Mouse (Mus musculus) liver, postnatal 0 days (tissue): ENCODE measurements at regions not wholly inside any gene's neighbourhood (a gene's known extent, or its start where the extent isn't known, plus 50 kb on each side); places are given as distances from the start of the nearest gene placed in this dataset.

Experiments used
- ATAC-seq: fragments of 200-750 bp; cut with Nextera tagmentation; 2 replicates; pipeline ENCODE4 v1.8.0; 2017; ENCODE audit warnings: mild to moderate bottlenecking, moderate library complexity
- DNase-seq: peaks from one replicate; pipeline ENCODE4 v3.0.0-alpha.2; 2016
- H3K27ac ChIP-seq: fragments of 300-500 bp; sonication (generic); 2 replicates; pipeline ENCODE4 v1.5.1; 2014; ENCODE audit warnings: antibody characterized with exemption, moderate library complexity, mild to moderate bottlenecking, low read depth
- H3K27me3 ChIP-seq: fragments of 300-500 bp; sonication (generic); 2 replicates; pipeline ENCODE4 v1.6.1; 2014; ENCODE audit warnings: low read length, control low read depth, mixed read lengths; ENCODE audit not compliant: insufficient read depth
- H3K36me3 ChIP-seq: fragments of 300-500 bp; sonication (generic); replicated peaks from 2 replicates; pipeline ENCODE4 v1.6.1; 2014; ENCODE audit warnings: mild to moderate bottlenecking, control low read depth, low read length, moderate library complexity, mixed read lengths; ENCODE audit not compliant: insufficient read depth
- H3K4me1 ChIP-seq: fragments of 300-500 bp; sonication (generic); 2 replicates; pipeline ENCODE4 v1.6.1; 2014; ENCODE audit warnings: antibody characterized with exemption, mild to moderate bottlenecking, control low read depth; ENCODE audit not compliant: insufficient read depth
- H3K4me2 ChIP-seq: fragments of 300-500 bp; sonication (generic); 2 replicates; pipeline ENCODE4 v1.6.1; 2014; ENCODE audit warnings: low read depth, mild to moderate bottlenecking, low read length, moderate library complexity, mixed read lengths
- H3K4me3 ChIP-seq: fragments of 300-500 bp; sonication (generic); 2 replicates; pipeline ENCODE4 v1.5.1; 2014; ENCODE audit warnings: low read depth, low read length
- H3K9ac ChIP-seq: fragments of 300-500 bp; sonication (generic); replicated peaks from 2 replicates; pipeline ENCODE4 v1.6.1; 2014; ENCODE audit warnings: mild to moderate bottlenecking, moderate library complexity
- H3K9me3 ChIP-seq: fragments of 300-500 bp; sonication (generic); 2 replicates; pipeline ENCODE4 v1.6.1; 2016; ENCODE audit warnings: mild to moderate bottlenecking, control low read depth, low read length, mixed read lengths
- CTCF ChIP-seq: sonication (generic); IDR thresholded peaks from 2 replicates; pipeline ENCODE4 v1.5.1; 2016; ENCODE audit warnings: antibody characterized with exemption, low read depth
- EP300 ChIP-seq: IDR thresholded peaks from 2 replicates; pipeline ENCODE4 v1.6.1; 2016; ENCODE audit warnings: antibody characterized with exemption, low read depth, mild to moderate bottlenecking
- WGBS: fragments of 180-500 bp; shearing (Covaris S2); extraction: QIAGEN DNeasy Blood & Tissue Kit; methylation state at CpG from one replicate; pipeline ENCODE4 v1.1.7; 2014; ENCODE audit not compliant: insufficient replicate concordance; 5-methylcytosine and 5-hydroxymethylcytosine counted together

DNA sequence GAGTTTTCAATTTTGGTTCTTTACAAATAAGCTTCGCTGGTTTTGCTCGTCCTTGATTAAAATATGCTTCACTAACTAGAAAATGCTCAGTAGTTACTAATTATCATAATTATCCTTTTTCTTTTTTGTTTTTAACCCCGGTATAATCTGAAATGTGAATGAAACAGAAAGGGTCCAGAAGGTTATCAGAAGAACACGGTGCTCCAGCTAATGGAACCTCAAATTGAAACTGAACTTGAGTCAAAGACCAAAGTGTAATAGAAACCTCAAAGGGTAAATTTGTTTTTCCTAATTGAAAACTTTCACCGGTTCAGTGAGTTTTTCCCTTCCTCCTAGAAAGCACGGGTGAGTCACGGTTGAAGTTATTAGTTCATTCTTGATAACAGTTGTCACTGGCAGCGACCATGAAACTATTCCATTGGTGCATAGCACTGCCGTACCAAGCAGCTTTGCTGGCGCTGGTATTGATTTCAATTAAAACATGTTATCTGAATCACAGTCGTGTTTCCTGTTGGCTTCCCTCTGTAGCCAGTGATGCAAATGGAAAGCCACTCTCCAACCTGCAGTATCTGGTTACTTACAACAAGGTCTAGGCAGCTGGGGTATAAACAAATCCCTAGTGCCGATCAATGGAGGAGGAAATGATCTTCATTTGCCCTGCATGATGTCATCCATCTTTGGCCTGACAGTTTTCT lies 203.7 kb downstream of the Csl start:
- peak; percentile 57 for ATAC-seq
- whole genome bisulfite sequencing, result 65% methylated on average over 12 of the region's 12 CpGs
- Histone ChIP-seq H3K27ac (peak overlapping the region; percentile 39; the same call in 1 of the 2 replicates), H3K4me2 (no peak overlapping the region), H3K9me3 (no peaks in the 10 kb centered on the region), H3K36me3 (no peaks in the 10 kb centered on the region), H3K9ac (no peak overlapping the region), H3K4me3 (no peak overlapping the region), H3K27me3 (no peaks in the 10 kb centered on the region), H3K4me1 (no peaks in the 10 kb centered on the region)
- no peak for DNase-seq
- no peak for TF ChIP-seq CTCF
- no peak for TF ChIP-seq EP300

DNA sequence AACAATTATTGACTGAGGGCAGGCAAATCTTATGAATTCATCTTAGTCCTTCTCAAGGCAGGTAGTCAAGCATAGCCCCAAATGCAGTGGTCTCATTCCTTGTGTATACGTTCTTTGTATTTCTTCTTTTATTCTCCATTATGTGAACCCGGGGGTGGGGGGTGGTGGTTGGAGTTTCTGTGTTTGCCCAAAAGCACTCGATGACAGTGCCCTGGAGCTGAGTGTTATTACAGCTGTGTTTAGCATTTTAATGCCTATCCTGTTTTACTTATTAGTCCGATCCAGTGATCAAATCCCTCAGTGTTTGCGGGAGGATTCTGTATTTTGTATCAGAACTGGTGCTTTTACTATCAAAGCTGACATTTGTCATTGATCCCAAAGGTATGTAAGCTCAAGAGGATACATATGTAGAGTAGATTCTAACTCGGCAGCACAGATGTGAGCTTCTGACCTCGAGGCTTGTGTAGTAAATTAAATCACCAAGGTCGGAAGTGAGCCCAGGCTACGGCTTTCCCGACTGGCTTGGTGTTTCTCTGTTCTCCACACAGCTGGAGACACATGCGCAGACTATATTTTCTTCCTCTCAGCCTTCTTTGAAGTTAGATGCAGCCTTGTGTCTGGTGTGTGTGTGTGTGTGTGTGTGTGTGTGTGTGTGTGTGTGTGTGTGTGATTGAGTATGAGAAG lies 203.0 kb downstream of the Csl start:
- WGBS, result 75% methylated on average over 11 of the region's 11 CpGs
- Histone ChIP-seq H3K27ac (no peak overlapping the region), H3K9ac (no peak overlapping the region), H3K9me3 (no peaks in the 10 kb centered on the region), H3K36me3 (no peaks in the 10 kb centered on the region), H3K4me1 (no peaks in the 10 kb centered on the region), H3K27me3 (no peaks in the 10 kb centered on the region), H3K4me2 (no peak overlapping the region), H3K4me3 (no peak overlapping the region)
- DNase-seq (no peak), ATAC-seq (no peak)
- TF ChIP-seq CTCF, result no peak
- TF ChIP-seq EP300, result no peak

DNA sequence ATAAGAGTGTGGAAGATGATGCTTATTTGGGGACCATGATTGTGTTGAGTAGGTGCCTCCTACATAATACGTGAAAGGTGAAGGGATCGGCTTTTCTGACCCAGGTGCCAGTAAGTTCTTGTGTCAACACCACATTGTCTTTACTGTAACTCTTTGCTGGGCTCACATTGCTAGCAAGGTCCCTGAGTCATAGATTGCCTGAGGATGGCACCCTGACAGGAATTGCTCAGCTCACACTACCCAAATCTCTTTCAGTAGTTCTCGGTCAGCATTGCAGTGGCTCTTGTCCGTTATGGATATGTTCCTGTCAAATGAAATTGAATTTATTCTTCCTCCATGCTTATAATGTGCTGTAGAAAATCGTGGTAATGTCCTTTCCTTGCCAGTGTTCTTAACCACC lies 200.8 kb downstream of the Csl start:
- Histone ChIP-seq H3K4me3 (no peak overlapping the region), H3K27ac (no peak overlapping the region), H3K4me2 (no peak overlapping the region), H3K9ac (no peak overlapping the region), H3K27me3 (no peaks in the 10 kb centered on the region), H3K9me3 (no peaks in the 10 kb centered on the region), H3K36me3 (no peaks in the 10 kb centered on the region), H3K4me1 (no peaks in the 10 kb centered on the region)
- WGBS, result 79% methylated on average over 5 of the region's 5 CpGs
- ATAC-seq (no peak), DNase-seq (no peak)
- TF ChIP-seq CTCF (no peak), EP300 (no peak)

DNA sequence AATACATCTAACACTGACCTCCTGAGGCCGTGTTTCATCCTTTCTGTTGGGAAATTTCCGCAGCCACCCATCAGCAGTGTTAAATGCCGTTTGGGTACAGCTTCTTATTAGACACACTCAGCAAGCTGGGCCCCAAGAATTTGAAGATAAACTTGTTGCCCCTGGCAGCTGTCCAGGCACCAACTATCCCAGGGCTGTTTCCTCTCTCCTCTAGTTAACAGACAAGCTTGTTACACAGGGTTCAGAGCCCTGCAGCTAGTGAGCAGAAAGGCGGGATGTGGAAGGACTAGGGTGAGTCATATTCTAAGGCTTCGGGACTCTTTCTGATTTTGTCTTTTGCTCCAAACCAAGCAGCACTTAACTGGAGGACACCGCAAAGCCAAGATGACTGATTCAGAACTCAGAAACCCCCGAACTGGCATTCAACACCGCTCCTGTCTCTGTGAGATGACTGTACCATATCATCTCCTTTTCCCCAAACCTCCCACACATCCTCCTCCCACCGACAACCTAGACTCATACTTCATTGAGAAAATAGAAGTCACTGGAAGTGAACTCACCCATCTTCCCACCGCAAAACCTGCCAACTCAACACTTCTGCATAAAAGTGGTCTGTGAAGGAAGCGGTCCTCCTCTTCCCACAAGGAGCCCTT lies 198.2 kb downstream of the Csl start:
- Histone ChIP-seq H3K4me3 (no peak overlapping the region), H3K27me3 (no peaks in the 10 kb centered on the region), H3K9me3 (no peaks in the 10 kb centered on the region), H3K27ac (no peak overlapping the region), H3K4me2 (no peak overlapping the region), H3K36me3 (no peaks in the 10 kb centered on the region), H3K4me1 (no peaks in the 10 kb centered on the region), H3K9ac (no peak overlapping the region)
- 70% methylated on average over 11 of the region's 11 CpGs for WGBS
- TF ChIP-seq CTCF (no peak), EP300 (no peak)
- DNase-seq, result peak; percentile 22
- ATAC-seq, result no peak

DNA sequence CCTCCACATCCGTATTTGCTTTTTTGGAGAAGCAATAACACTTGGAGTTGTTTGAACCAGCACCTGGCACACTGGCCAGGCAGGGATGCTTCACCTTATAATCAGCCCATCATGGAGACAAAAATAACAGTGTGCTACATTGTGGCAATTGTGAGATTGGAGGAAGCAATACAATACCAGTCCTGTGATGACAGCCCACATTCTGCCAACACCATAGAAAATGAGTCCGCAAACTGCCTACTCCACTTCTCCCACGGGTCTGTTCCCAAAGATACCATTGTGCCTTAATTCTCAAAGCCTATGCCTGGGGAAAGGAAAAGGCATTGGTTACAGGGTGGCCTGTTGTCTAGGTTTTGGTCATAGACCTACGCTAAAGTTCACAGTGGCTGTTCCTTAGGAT lies 194.9 kb downstream of the Csl start:
- DNase-seq, result no peak

DNA sequence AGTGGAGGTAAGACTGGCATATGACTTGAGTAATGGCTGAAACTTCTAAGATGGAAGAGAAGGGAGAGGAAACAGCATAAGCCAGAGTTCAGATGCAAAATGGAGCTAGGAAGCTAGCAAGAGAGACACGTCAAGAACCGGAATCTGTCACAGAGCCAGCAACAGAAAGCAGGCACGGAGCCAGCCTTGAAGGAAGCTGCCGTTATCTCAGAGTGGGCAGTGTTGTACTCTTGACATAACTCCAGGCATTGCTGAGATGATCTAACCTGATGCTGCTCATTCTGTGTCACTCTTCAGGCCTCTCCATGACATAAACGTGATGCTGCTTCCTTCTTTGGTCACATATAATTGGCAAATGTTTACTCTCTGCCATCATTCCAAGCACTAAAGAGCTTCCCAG lies 191.0 kb downstream of the Csl start:
- no peaks in the 10 kb centered on the region for H3K36me3 ChIP-seq
- no peaks in the 10 kb centered on the region for H3K4me1 ChIP-seq
- no peak overlapping the region for H3K4me2 ChIP-seq
- H3K9ac ChIP-seq, result no peak overlapping the region
- no peaks in the 10 kb centered on the region for H3K27me3 ChIP-seq
- no peak overlapping the region for H3K4me3 ChIP-seq
- WGBS, result 69% methylated on average over 5 of the region's 5 CpGs
- no peak overlapping the region for H3K27ac ChIP-seq
- DNase-seq, result no peak
- H3K9me3 ChIP-seq, result no peaks in the 10 kb centered on the region
- no peak for ATAC-seq
- TF ChIP-seq EP300 (no peak), CTCF (no peak)

More for the DNA sequence above, 194.9 kb downstream of the Csl start:
- ATAC-seq, result no peak
- WGBS, result 80% methylated on average over 4 of the region's 4 CpGs
- no peaks in the 10 kb centered on the region for H3K9me3 ChIP-seq
- H3K4me3 ChIP-seq, result no peak overlapping the region
- H3K4me1 ChIP-seq, result no peaks in the 10 kb centered on the region
- H3K27me3 ChIP-seq, result no peaks in the 10 kb centered on the region
- no peak overlapping the region for H3K27ac ChIP-seq
- no peaks in the 10 kb centered on the region for H3K36me3 ChIP-seq
- no peak overlapping the region for H3K4me2 ChIP-seq
- TF ChIP-seq EP300, result no peak
- no peak for TF ChIP-seq CTCF
- no peak overlapping the region for H3K9ac ChIP-seq
